Mouse (Mus musculus) CH12.LX (cell line): ENCODE results near the gene Abcc5. TPM values are rescaled to one million over a fixed set of nuclear protein-coding genes. Genes with fewer than 3 reads are reported as not detected.

Experiments
- DNase-seq: peaks from one replicate; pipeline ENCODE4 v3.0.0-alpha.2; 2013; ENCODE audit errors: extremely low read depth
- H3K27ac ChIP-seq: 2 replicates; pipeline ENCODE4 v1.5.1; 2012; ENCODE audit warnings: low read depth, mild to moderate bottlenecking, control low read depth, moderate library complexity; ENCODE audit not compliant: insufficient read depth
- H3K27me3 ChIP-seq: replicated peaks from 2 replicates; pipeline ENCODE3; 2012; ENCODE audit warnings: inconsistent platforms
- H3K36me3 ChIP-seq, 2 experiments: replicated peaks in 1 of 2; 2 replicates each; pipeline versions ENCODE3 to v1.6.1; 2012; ENCODE audit warnings: inconsistent platforms in 1 of 2, low read length in 1 of 2, mild to moderate bottlenecking in 1 of 2, mixed read lengths in 1 of 2, moderate library complexity in 1 of 2; ENCODE audit not compliant: control insufficient read depth in 1 of 2, insufficient read depth in 1 of 2
- H3K4me1 ChIP-seq, 2 experiments: 2 replicates each; pipeline ENCODE4 v1.6.1; 2012; ENCODE audit warnings: inconsistent platforms in 1 of 2, moderate library complexity in 1 of 2; ENCODE audit not compliant: insufficient read depth in 2 of 2, control insufficient read depth in 1 of 2
- H3K4me2 ChIP-seq: 2 replicates; pipeline ENCODE4 v1.6.1; 2012; ENCODE audit warnings: low read depth, mild to moderate bottlenecking, control low read depth; ENCODE audit not compliant: poor library complexity, insufficient read depth, severe bottlenecking
- H3K4me3 ChIP-seq, 3 experiments: fragments of 150-350 bp in 1 of 3; sonication (generic) in 1 of 3; replicated peaks in 1 of 3; 2 replicates each; pipeline versions ENCODE3 to v1.5.1; 2011 to 2012; ENCODE audit warnings: low read depth in 2 of 3, low read length in 2 of 3, mild to moderate bottlenecking in 2 of 3, moderate library complexity in 2 of 3, control low read depth in 1 of 3, improper control_type of control experiment in 1 of 3, inconsistent platforms in 1 of 3, mixed read lengths in 1 of 3; ENCODE audit not compliant: poor library complexity in 1 of 3
- H3K79me2 ChIP-seq: replicated peaks from 2 replicates; pipeline ENCODE4 v1.6.1; 2012; ENCODE audit warnings: mild to moderate bottlenecking, moderate library complexity; ENCODE audit not compliant: control insufficient read depth, poor library complexity, insufficient read depth, severe bottlenecking; ENCODE audit errors: extremely low read depth
- H3K9ac ChIP-seq: 2 replicates; pipeline ENCODE4 v1.6.1; 2012; ENCODE audit warnings: low read depth, mild to moderate bottlenecking, control low read depth, moderate library complexity; ENCODE audit not compliant: insufficient read depth
- H3K9me3 ChIP-seq: replicated peaks from 2 replicates; pipeline ENCODE3; 2012; ENCODE audit warnings: low read length, inconsistent platforms, mixed read lengths
- BHLHE40 ChIP-seq: IDR thresholded peaks from 2 replicates; pipeline ENCODE4 v1.6.1; 2011; ENCODE audit warnings: mild to moderate bottlenecking, low read depth, low read length, improper control_type of control experiment
- CHD1 ChIP-seq: IDR thresholded peaks from 2 replicates; pipeline ENCODE4 v1.6.1; 2012; ENCODE audit warnings: low read depth, low read length, improper control_type of control experiment, inconsistent platforms
- CTCF ChIP-seq, 2 experiments: IDR thresholded peaks in 1 of 2; conservative IDR thresholded peaks in 1 of 2; 2 replicates each; pipeline ENCODE4 v1.5.1; 2011 to 2012; ENCODE audit warnings: low read depth in 2 of 2, low read length in 2 of 2, improper control_type of control experiment in 1 of 2, inconsistent platforms in 1 of 2, mild to moderate bottlenecking in 1 of 2, moderate library complexity in 1 of 2
- E2F4 ChIP-seq: IDR thresholded peaks from 2 replicates; pipeline ENCODE4 v1.6.1; 2011; ENCODE audit warnings: low read depth, low read length, improper control_type of control experiment; ENCODE audit not compliant: insufficient replicate concordance
- ELF1 ChIP-seq: IDR thresholded peaks from 2 replicates; pipeline ENCODE4 v1.6.1; 2014; ENCODE audit warnings: low read depth, mild to moderate bottlenecking, inconsistent platforms, low read length, improper control_type of control experiment
- EP300 ChIP-seq: IDR thresholded peaks from 2 replicates; pipeline ENCODE4 v1.6.1; 2011; ENCODE audit warnings: low read length, improper control_type of control experiment
- ETS1 ChIP-seq: conservative IDR thresholded peaks from 2 replicates; pipeline ENCODE4 v1.6.1; 2012; ENCODE audit warnings: low read depth, mild to moderate bottlenecking, inconsistent platforms, low read length, improper control_type of control experiment, moderate library complexity
- GABPA ChIP-seq: IDR thresholded peaks from 2 replicates; pipeline ENCODE4 v1.6.1; 2012; ENCODE audit warnings: low read depth, low read length, improper control_type of control experiment, inconsistent platforms; ENCODE audit not compliant: insufficient replicate concordance
- IRF4 ChIP-seq: IDR thresholded peaks from 2 replicates; pipeline ENCODE4 v1.6.1; 2014; ENCODE audit warnings: low read depth, mild to moderate bottlenecking, inconsistent platforms, low read length, improper control_type of control experiment
- JUND ChIP-seq: conservative IDR thresholded peaks from 2 replicates; pipeline ENCODE4 v1.6.1; 2011; ENCODE audit warnings: low read depth, low read length, improper control_type of control experiment
- KAT2A ChIP-seq: IDR thresholded peaks from 2 replicates; pipeline ENCODE4 v1.6.1; 2012; ENCODE audit warnings: low read length, improper control_type of control experiment, inconsistent platforms; ENCODE audit not compliant: insufficient replicate concordance
- MAX ChIP-seq: IDR thresholded peaks from 2 replicates; pipeline ENCODE4 v1.6.1; 2011; ENCODE audit warnings: low read length, improper control_type of control experiment
- MAZ ChIP-seq: IDR thresholded peaks from 2 replicates; pipeline ENCODE4 v1.6.1; 2012; ENCODE audit warnings: low read depth, mild to moderate bottlenecking, inconsistent platforms, low read length, improper control_type of control experiment, moderate library complexity
- MXI1 ChIP-seq: IDR thresholded peaks from 2 replicates; pipeline ENCODE4 v1.6.1; 2011; ENCODE audit warnings: mild to moderate bottlenecking, low read depth, low read length, improper control_type of control experiment
- MYC ChIP-seq: IDR thresholded peaks from 2 replicates; pipeline ENCODE4 v1.6.1; 2011; ENCODE audit warnings: low read depth, mild to moderate bottlenecking, improper control_type of control experiment, low read length
- PAX5 ChIP-seq: IDR thresholded peaks from 2 replicates; pipeline ENCODE4 v1.6.1; 2012; ENCODE audit warnings: low read length, inconsistent platforms, mixed read lengths
- POLR2A ChIP-seq: IDR thresholded peaks from 2 replicates; pipeline ENCODE4 v1.6.1; 2011; ENCODE audit warnings: low read depth, mild to moderate bottlenecking, improper control_type of control experiment, low read length
- POLR2AphosphoS2 ChIP-seq: IDR thresholded peaks from 2 replicates; pipeline ENCODE4 v1.6.1; 2011; ENCODE audit warnings: low read depth, low read length, improper control_type of control experiment
- RAD21 ChIP-seq: IDR thresholded peaks from 2 replicates; pipeline ENCODE4 v1.6.1; 2011; ENCODE audit warnings: low read depth, mild to moderate bottlenecking, low read length, improper control_type of control experiment, moderate library complexity
- RCOR1 ChIP-seq: conservative IDR thresholded peaks from 2 replicates; pipeline ENCODE4 v1.6.1; 2012; ENCODE audit warnings: low read depth, mild to moderate bottlenecking, inconsistent platforms, low read length, improper control_type of control experiment
- SIN3A ChIP-seq: IDR thresholded peaks from 2 replicates; pipeline ENCODE4 v1.6.1; 2012; ENCODE audit warnings: low read length, improper control_type of control experiment, inconsistent platforms
- USF1 ChIP-seq: IDR thresholded peaks from 2 replicates; pipeline ENCODE4 v1.6.1; 2014; ENCODE audit warnings: low read depth, mild to moderate bottlenecking, inconsistent platforms, low read length, improper control_type of control experiment
- USF2 ChIP-seq: conservative IDR thresholded peaks from 2 replicates; pipeline ENCODE4 v1.6.1; 2011; ENCODE audit warnings: low read depth, low read length, improper control_type of control experiment
- ZMIZ1 ChIP-seq: IDR thresholded peaks from 2 replicates; pipeline ENCODE4 v1.6.1; 2012; ENCODE audit warnings: low read depth, mild to moderate bottlenecking, inconsistent platforms, low read length, improper control_type of control experiment
- ZNF384 ChIP-seq: IDR thresholded peaks from 2 replicates; pipeline ENCODE4 v1.6.1; 2012; ENCODE audit warnings: low read depth, low read length, improper control_type of control experiment, inconsistent platforms
- dilution Hi-C: fragments of 300-500 bp; cut with MboI; formaldehyde crosslinking; loops from 2 replicates; pipeline ENCODE4 v1.14.3; 2020; ENCODE audit warnings: low sequenced_read_pairs; ENCODE audit not compliant: extremely low pct_unique_long_range_greater_than_20kb, extremely low pct_ligation_motif_present
- in situ Hi-C: fragments of 300-500 bp; cut with MboI; formaldehyde crosslinking; loops from 3 replicates; pipeline ENCODE4 v1.14.3; 2019; ENCODE audit warnings: low sequenced_read_pairs, low pct_ligation_motif_present, low pct_unique_long_range_greater_than_20kb, mixed read lengths
- polyA plus RNA-seq: library from polyadenylated mRNA; unstranded; fragments of >175 nt; gene quantifications from 2 replicates; pipeline ENCODE4 v1.2.1, GENCODE M21; 2012; ENCODE audit warnings: low read depth; ENCODE audit not compliant: insufficient read length
- total RNA-seq, 2 experiments: library from RNA; depleted of rRNA; stranded (reverse); fragments of 300-350 nt in 1 of 2; fragments of >200 nt in 1 of 2; gene quantifications; 2 replicates each; pipeline ENCODE4 v1.2.3; 2012 to 2014

The Abcc5 gene
- total and polyA plus RNA-seq, 3 experiments: 23.4 to 28.6 (median 23.8) TPM

DNA sequence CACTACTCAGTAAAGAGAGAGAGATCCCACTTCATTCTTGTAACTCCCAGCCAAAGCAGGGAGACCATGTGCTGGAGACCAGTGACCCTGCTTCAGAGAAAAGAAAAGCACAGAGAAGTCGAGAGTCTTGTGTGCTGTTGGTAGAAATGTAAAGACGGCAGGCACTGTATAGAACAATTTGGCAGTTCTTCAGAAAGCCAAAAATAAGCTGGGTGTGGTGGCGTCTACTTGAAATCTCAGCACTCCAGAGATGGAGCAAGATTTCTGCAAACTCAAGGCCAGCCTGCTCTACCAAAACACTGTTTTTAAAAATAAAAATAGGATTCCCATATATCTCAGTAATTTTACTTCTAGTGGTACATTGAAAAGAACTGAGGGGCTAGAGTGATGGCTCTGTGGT is 10.1 kb upstream of the Abcc5 start:
- no peak for DNase-seq
- Histone ChIP-seq H3K4me2 (no peak overlapping the region), H3K36me3 (no peaks in the 10 kb centered on the region), H3K27me3 (no peaks in the 10 kb centered on the region), H3K4me3 (no peak overlapping the region)
- TF ChIP-seq RCOR1: no peak
- TF ChIP-seq KAT2A: no peak
- TF ChIP-seq E2F4: no peak
- no peak for TF ChIP-seq POLR2AphosphoS2
- TF ChIP-seq RAD21: no peak
- TF ChIP-seq ETS1: no peak
- TF ChIP-seq CTCF (conservative IDR thresholded peaks at IDR 0.05 in 1 of 2, IDR thresholded peaks at IDR 0.05 in 1 of 2; ENCODE audit: low read depth in 2 of 2, low read length in 2 of 2): no peak
- TF ChIP-seq JUND: no peak
- TF ChIP-seq MXI1: no peak
- no peak for TF ChIP-seq USF1
- TF ChIP-seq GABPA: no peak
- no peak for TF ChIP-seq CHD1
- no peak for TF ChIP-seq BHLHE40
- no peak for TF ChIP-seq IRF4
- TF ChIP-seq ELF1: no peak
- TF ChIP-seq ZNF384: no peak
- TF ChIP-seq MYC: no peak
- TF ChIP-seq MAX: no peak
- no peak for TF ChIP-seq USF2
- TF ChIP-seq PAX5: no peak
- TF ChIP-seq, all 38 proteins: peak for 0
- dilution Hi-C loops: no loop called here
- no peak overlapping the region for H3K9ac ChIP-seq
- in situ Hi-C loops: loop anchor here (25.0 kb wide), 1 partner anchor 724 kb away; the partner anchor contains the start of gene Lamp3
- peaks cover 0 to 4% of the 10 kb centered on the region in 2 experiments; a peak in 1 of 4 replicates for H3K4me1 ChIP-seq
- no peaks in the 10 kb centered on the region for H3K79me2 ChIP-seq
- H3K27ac ChIP-seq: no peak overlapping the region
- no peaks in the 10 kb centered on the region for H3K9me3 ChIP-seq

- in situ Hi-C loops: loop anchor here (25.0 kb wide), 1 partner anchor 717 kb away; the partner anchor contains the start of gene Lamp3
- Histone ChIP-seq H3K79me2 (no peaks in the 10 kb centered on the region), H3K27ac (no peak overlapping the region), H3K9ac (no peak overlapping the region), H3K4me1 (peaks cover 0 to 18% of the 10 kb centered on the region in 2 experiments; a peak in 2 of 4 replicates), H3K36me3 (no peaks in the 10 kb centered on the region), H3K27me3 (no peaks in the 10 kb centered on the region), H3K4me3 (no peak overlapping the region), H3K4me2 (no peak overlapping the region), H3K9me3 (no peaks in the 10 kb centered on the region)
- DNase-seq: no peak
- dilution Hi-C loops: no loop called here
- TF ChIP-seq MXI1: no peak
- TF ChIP-seq POLR2A: no peak
- no peak for TF ChIP-seq MAZ
- TF ChIP-seq EP300: no peak
- no peak for TF ChIP-seq ETS1
- no peak for TF ChIP-seq ZMIZ1
- no peak for TF ChIP-seq JUND
- no peak for TF ChIP-seq GABPA
- no peak for TF ChIP-seq IRF4
- TF ChIP-seq USF1: no peak
- no peak for TF ChIP-seq SIN3A
- no peak for TF ChIP-seq PAX5
- no peak for TF ChIP-seq MYC
- TF ChIP-seq MAX: no peak
Observed at GRCm38 (mm10) chr16:20429328-20429727, 3.1 kb upstream of the Abcc5 start.
